Mouse (Mus musculus) liver, postnatal 0 days (tissue): ENCODE measurements at regions not wholly inside any gene's neighbourhood (a gene's known extent, or its start where the extent isn't known, plus 50 kb on each side); places are given as distances from the start of the nearest gene placed in this dataset.

ENCODE experiments used
- CTCF ChIP-seq: sonication (generic); IDR thresholded peaks from 2 replicates; pipeline ENCODE4 v1.5.1; 2016; ENCODE audit warnings: antibody characterized with exemption, low read depth
- EP300 ChIP-seq: IDR thresholded peaks from 2 replicates; pipeline ENCODE4 v1.6.1; 2016; ENCODE audit warnings: antibody characterized with exemption, low read depth, mild to moderate bottlenecking

DNA sequence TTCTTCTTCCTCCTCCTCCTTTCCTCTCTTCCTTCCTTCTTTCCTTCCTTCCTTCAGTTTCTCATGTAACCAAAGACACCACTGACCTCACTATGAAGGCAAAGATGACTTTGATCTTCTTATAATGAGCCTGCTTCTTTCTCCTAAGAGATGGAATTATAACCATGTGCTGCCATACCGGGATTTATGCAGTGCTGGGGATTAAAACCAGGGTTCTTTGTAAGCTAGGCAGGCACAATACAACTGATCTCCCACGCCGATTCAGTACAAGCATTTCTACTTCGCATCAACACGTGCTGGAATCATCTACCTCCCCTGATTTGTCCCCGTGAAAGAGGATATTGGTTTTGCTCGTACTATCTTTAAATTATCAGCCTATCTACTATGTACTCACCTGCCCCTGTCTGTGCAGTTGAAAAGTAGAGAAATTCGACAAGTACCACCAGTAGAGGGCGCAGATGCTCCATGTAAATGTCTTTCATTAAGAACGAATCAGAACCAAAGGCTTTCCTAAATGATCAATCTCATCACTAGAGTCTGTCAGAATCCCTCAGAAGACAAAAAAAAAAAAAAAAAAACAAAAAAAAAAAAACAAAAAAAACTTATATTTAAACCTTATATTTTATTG, 1164.5 kb upstream of the Celf2 start:
- TF ChIP-seq CTCF: peak; percentile 70
- no peak for TF ChIP-seq EP300
